Mouse (Mus musculus) frontal cortex, postnatal 10 days (tissue): ENCODE data around the gene Mlip.

Experiments
- DNase-seq, 2 experiments: peaks; one replicate each; pipeline ENCODE4 v3.0.0; 2022; ENCODE audit warnings: low spot score in 2 of 2, mixed read lengths in 1 of 2

The Mlip gene

DNA sequence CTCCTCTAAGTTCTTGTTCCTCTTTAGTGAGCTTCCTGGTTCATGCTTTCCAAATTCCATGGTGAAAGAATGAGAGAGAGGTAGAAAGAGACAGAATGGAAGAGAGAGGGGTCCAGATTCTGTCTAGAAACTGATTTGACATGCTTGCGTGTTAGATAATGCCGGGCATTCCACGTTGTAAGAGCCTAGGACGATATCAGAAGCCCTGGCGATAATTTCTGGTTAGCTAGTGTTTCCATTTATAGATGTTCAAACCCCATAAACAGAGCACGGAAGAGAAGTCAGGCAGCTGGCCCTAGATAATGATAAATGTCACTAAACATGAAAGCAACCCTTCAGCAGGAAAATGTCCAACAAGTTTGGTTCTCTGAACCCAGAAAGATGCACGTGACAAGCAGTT lies 5.1 kb downstream of the Mlip start:
- no peak for DNase-seq

DNA sequence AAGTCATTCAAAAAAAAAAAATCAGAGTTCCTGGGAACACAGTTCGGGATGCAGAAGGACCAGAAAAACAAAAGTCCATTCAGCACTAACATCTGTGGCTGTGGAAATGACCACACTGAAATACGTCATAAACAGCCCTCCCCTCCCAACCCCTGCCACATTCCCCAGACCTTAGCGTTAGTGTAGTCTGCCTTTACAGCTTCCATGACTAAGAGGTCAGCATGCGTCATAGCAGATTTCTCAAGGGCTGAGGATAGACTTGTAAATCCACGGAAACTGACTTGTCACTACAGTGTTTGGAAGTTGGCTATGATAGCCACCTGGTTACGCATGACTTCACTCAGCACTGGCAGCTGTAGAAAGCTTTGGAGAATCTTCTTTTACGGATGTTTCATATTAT lies 8.5 kb downstream of the Mlip start:
- DNase-seq: no peak

DNA sequence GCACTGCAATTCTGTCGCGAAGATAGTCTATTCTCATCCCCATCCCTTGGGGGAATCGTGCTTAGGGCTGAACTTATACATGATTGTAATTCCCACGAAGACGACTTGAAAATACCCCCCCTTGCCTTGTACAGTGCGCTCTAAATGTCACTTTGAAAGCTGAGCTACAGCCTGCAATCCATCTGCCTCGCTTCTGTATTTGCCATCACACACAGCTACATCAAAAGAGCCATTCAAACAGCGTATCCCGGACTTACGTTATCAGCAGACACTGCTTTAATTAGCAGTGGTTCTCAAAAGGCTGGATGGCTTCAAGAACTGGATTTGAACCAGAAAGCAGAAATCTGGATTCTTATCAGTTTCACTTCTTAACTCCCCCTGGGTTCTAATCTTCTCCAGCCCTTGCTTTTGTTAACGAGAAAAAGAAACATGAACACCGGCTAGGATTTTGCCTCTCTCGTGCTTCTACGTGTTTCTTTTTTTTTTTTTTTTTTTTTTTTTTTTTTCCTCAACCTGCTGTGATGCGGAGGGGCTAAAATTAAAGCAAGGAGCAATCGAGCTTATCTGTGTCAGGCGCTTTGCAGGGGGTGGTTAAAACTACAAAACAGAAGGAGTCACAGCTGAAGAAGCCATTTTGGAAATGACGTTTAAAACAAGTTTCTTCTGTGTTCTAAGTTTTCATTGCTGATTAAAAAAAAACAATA lies 12.5 kb downstream of the Mlip start:
- peak; percentile 21 to 42 for DNase-seq

DNA sequence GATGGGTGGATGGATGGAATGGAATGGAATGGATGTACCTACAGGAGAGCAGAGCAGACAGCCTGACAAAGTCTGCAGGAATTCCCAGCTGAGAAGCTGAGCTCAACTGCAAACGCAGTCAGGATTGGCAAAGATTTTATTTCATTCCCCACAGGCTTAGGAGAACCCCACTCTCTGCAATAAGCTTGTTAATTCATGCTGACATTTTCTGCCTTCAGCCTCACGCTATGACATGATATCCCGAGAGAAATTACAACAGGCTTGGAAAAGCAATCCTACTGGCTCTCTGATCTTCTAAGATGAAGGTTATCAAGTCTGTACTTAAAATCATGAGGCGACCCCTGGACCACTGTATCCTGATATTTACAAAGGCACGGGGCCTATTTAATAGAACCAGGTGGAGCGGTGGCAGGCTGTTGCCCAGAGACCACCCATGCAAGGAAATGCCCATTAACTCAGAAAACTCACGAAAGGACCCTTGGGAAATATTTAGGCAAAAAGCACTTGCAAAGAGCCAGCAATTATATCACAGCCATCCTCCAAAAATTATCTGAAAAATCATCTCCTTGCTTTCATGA lies 13.1 kb downstream of the Mlip start:
- no peak for DNase-seq

DNA sequence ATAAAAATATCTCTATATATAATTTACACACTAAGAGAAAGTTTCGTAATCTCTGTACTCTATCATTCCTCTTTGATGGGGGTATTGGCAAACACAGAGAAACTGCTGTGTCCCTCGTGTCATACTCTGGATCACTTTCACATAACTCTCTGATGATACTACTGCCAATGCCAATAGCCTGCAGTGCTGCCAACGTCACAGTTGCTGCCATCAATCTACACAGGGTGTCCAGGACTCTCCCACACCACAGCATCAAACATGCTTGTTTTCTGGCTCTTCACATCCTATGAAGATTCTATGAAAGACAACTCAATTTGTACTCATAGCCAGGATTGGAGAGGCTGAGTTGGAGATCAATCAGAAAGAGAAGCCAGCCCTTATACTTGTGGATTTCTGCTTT lies 17.4 kb downstream of the Mlip start:
- DNase-seq: no peak

DNA sequence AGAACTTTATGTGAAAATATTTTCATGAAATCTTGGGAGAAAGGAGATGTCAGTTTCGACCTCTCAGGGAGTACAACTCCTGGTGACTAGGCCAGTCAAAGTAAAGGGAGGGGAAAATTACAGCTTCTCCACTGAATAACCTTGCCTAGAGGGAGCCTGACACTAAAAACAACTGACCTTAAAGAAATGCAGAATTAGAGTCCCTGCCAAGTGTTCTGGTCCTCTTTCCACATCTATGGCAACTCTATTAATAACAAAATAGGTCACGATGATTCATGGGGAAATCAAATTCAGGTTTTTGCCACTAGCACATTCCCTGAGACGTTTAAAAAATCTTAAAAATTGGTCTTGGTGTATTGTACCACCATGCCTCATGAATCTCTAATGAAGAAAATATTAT lies 34.4 kb downstream of the Mlip start:
- DNase-seq: no peak

DNA sequence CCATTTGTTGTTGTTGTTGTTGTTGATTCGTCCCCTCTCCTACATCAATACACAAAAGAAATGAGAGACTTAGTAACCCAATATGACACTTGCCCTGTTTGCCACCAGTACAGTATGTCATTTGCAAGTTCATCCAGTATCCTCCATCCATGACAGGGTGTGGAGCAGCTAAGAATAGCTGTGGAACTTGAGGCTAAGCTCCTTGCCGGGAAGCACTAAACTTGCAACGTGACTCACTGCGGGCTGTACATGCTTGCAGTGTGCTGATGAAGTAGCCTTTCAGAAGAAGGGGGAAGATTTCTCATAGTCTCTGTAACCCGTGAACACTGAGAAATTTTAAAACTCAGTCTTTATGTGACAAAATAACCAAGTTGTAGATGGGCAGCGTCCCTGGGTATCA lies 42.2 kb downstream of the Mlip start:
- no peak for DNase-seq

DNA sequence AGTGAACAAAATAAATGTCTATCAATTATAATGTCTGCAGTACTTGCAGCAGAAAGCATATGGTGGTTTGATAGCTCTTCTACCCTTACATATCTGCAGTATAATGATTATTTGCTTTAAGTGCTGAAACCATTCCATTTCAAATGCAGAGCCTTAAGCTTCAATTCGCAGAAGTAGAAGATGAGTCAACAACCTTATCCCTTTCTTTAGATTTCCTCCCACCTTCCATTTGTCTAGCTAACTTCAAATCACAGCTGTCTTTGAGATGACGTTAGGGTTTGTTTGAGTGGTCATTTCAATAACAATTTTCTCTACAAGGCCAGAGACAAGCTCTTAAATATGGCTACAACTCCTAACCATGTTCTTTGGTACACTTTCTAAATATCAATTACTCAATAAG lies 47.4 kb downstream of the Mlip start:
- no peak for DNase-seq

DNA sequence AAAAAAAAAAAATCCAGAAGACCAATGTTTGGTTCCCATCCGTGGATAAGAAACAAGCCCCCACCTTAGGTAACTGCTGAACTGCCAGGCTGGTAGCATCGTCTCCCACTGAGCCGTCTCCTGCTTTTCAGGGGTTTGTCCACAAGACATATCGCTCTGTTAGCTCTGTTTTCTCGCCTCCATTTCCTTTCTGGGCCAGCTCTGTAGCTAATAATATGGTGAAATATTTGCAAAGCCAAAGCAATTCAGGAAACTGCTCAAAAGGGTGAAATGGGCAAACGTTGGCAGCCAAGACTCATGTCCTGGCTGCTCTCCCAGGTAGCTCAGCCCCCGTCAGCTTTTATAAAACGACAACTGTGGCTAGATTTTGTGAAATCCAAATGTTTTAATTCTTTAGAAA lies 50.4 kb downstream of the Mlip start:
- DNase-seq: no peak

DNA sequence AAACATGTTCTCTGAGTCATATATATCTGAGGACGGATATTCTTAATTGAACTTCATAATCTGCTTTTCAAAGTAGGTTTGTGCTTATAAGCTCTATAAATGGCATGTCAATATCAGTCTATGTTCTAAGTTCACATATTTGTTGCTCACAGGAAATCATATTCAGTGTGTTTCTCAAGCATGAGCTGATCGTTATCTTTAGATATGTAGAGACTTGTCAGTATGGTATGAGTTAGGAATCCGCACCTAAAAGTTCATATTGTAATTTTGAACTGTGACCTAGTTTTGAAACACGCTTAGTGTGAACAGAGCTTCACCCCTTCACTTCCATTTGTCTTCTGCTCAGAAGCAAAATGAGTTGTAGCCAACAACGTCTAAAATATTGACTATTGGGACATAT lies 64.8 kb downstream of the Mlip start:
- no peak for DNase-seq

DNA sequence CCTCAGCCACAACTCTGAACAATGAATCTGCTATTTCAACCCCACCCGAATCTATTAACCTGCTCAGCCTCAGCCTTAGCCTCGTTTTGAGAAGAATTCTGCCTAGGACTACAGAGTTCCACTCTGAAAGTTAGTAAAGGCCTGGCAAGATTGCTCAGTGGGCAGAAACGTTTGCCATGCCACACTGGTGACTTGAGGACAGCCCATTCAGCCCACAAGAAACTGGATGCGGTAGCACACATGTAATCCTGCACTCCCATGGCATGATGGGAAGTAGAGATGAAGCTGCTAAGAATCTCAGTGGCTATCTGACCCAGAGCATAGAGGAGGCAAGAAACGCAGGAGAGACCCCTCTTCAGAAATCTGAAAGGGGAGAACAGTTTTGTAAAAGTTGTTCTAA lies 73.4 kb downstream of the Mlip start:
- no peak for DNase-seq

DNA sequence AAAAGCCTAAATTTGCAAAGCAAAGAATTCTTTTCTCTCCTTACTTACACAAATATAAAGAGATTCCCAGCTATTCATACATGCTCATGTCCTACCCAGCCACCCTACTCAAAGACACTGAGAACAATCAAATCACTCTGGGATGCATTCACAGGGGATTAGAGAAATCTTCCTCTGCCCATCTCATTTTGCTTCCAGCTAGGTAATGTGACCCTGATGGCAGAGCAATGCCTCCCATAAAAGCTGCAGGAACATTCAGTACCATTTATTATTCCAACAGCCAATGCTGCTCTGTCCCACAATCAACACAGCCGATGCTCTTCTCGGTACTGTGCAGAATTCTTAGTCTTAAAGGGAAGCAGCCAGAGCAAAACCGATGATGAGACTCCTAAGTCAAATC lies 74.7 kb downstream of the Mlip start:
- DNase-seq: no peak

DNA sequence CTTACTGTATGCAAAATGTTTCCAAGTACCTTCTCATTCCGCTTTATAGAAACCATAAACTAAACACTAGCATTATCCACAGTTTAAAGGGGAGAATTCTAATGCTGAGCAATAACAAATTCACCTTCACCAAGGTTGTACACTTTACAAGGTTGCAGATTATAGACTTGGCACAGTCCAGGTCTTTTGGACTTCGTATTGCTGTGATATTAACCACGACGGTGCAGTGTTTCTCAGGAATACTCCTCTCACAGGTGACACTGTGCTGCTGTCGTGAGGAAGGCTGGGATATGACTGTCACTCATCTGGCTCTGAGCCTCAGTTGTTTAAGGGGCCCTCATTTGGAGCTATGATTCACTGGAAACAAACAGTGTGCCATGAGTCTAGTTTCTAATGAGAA lies 75.5 kb downstream of the Mlip start:
- no peak for DNase-seq

DNA sequence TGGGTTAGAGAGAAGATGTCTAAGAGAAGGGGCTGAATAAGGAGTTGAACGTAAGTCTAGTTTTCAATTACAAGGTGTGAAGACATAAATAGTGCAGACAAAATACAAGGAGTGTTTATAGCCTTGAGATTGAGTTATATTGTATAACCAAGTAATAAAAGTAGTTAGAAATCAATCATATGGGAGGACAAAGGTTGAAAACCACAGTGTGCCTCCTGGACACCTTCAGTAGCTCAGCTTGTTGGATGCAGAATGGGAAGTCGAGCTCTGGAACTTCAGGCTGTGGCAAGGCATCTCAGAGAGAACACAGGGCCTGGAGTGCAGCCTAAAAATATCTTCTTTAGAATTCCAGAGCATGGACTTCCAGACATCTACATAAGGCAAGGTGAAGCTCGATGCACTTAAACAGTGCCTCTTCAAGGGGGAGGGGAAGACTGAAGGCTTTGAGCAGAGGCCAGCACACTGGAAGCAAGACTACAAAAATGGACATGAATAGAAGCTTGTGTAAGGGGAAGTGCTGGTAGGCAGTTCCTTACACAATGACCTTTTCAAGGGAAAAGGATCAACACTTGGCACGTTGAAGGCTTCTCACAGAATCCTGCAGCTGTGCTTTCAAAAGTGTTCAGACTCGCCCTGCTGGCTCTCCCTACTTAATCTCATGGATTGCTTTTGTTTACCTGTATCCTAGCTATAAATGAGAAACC lies 76.2 kb downstream of the Mlip start:
- DNase-seq: peak in 1 of 2 experiments; percentile 14

DNA sequence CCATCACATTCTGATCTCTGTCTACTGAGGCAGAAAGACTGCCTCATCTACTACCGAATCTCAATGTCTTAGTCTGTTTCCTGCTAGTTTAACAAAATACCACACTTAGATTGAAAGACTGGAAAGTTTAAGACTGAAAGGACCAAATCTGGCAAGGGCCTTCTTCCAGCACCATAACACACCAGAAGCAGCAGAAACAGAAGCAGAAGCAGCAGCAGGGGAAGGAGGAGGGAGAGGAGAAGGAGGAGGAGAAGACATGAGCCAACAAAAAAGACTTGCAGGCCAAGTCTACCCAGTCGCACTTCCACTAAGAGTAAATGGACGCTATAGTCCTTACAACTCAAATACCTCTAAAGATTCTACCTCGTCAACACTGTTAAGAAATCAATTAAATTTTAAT lies 80.0 kb downstream of the Mlip start:
- no peak for DNase-seq

DNA sequence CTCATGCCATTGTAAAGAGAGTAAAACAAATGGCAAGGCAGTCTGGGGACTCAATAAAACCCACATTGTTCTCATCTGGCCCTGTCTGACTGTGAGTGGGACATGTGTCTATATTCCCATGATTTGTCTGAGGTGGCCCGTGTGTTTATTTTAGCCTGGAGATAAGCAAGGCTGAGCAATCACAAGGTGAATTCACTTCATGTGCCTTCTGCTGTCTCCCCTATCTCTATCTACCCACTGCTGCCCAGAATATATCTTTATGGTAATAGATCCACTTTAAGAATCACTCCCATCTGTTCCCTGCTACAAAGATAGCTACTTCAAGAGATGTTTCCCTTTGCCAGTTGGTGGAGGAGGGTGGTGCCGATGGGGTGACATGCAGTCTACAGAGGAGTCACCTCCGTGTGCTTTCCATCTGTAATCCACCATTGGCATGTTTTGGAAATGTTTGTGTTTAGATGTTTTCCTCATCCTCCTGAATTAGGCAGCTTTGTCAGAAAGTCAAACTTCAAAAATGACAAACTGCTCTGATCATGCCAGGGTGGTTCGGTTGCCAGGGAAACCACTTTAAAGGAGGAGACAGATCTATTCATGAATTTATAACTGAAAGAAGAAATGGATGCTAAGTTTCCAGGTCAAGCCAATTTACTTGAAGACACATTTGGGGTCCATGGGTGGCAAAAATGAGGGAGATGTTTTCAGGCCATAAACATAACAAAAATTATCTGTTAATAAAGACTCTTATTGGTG lies 87.3 kb downstream of the Mlip start:
- peak; percentile 27 to 49 for DNase-seq

DNA sequence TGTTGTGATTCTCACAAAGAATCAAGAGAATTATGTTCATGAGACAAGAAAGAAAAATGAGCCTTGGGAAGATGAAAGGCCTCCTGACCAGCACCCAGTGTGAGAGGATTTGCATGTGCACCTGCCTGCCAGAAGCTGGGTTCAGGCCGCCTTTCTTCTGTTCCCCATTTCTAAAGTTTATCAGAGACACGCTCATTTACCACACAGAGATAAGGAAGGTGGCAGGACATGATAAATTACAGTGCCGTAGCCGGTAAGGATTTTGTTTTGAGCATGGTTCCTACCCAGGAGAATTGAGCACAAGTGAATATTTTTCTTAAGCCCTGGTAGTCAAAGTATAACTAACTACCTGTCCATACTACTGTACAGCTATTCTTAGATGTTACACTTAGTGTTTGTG lies 93.7 kb downstream of the Mlip start:
- no peak for DNase-seq

DNA sequence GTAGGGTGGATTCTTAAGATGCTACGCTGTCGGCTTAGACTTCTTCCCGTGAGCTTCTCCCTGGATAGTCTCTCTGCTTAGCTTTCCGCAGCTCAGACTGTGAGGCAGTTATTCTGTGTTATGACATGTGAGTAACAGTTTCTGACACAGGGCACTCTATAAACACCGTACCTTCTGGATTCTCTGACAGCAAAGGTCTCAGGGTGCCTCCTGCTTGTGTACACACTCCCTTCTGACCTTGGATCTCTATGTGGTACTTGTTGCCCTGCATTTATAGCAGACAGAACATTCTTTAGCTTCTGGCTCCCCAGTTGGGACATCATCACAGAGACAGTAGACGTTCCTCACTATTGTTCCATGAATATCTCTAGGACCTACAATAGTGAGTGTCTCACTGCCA lies 94.5 kb downstream of the Mlip start:
- DNase-seq: no peak

DNA sequence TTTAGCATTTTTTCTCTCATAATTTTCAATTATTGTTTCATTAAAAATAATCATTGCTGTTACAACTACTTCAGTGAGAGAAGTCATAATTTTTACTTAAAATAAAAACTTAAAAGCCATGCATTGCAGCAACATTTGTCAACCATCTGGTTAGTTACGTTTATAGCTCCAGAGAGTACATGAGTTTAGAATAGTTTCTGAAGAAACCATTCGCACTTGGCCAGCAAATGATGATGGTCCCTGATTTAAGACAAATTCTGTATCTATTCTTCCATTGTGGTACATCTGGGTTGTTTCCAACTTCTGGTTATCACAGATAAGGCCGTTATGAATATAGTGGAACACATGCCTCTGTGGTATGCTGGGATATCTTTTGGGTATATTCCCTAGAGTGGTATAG lies 98.3 kb downstream of the Mlip start:
- no peak for DNase-seq

DNA sequence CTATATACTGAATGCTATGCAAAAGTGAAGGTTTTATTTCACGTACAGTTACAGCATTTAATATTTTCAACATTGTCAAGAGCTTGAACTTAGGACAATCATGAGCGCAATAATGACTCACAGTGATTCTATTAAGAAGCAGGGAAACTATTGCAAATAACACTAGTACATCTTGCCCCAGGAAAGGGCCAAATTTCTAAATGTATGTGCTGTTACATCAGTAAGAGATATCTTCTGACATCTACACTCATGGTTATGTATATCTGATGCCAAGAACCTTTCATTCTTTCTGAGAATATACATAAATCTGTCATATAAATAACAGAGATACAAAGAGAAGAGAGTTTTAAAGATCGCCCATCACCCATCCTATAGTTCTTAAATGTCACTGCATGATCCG lies 100.0 kb downstream of the Mlip start:
- no peak for DNase-seq

DNA sequence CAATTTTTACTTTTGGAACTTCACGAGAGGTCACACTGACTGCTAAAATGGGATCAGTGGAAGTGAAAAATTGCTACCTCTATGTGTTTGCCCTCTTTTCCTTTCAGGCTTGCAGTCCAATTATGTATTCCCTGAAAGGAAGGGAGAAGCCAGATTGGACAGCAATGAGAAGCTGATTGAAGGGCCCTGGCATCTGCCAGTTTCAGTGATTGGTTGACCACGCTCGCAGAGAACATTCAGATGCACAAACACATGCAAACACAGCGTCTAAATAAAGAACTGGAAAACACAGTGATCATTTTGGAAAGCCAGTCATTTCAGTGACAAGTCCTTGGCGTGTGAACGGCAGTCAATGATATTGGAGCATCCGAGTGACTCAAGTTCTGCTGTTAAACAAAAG lies 100.6 kb downstream of the Mlip start:
- peak; percentile 26 to 32 for DNase-seq

DNA sequence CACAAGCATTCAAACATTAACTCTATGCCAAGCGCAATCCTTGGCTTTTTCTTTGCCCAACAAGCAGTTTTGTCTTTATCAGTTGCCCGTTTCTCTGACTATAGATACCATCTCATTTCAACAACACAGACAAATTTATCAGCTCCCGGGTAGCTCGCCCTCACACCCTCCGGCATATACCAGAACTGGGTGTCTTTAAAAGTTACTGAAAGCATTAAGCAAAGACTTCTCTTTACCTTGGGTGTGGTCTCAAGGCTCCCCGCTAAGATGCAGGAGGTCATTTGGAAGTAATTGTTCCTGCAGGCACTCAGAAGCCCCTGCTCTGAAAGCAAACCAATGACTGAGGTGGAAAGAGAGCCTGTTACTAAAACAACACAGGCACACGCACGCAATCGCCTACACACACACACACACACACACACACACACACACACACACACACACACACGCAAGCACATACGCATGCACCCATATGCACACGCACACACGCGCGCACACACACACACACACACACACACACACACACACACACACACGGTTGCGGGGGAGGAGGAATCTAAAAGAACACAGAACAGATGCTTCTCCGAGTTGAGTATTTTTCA lies 101.2 kb downstream of the Mlip start:
- peak; percentile 19 to 35 for DNase-seq
